In genomic region chr19:54206819-54207218, GRCm38 (mm10) we compare ENCODE assay signal across 23 mouse cellular contexts.
DNase-seq lines count a peak whose midpoint lies in the region; ATAC-seq and TF ChIP-seq lines count a peak whose summit lies in the region.
"Had no signal": no experiment of that assay in that cellular context is flagged by ENCODE, and none has a peak within 500 bp of the region (broad histone marks: within the 10 kb centered on the region; RNA-seq: fewer than 3 reads in every experiment).

No protein-coding gene starts in this region.

- H3K4me3 ChIP-seq in intestine, postnatal 0 days (ENCODE audit: low read depth, low read length): no peak overlapping the region
- H3K4me3 ChIP-seq in liver, embryonic 11.5 days (ENCODE audit: low read depth, low read length): no peak overlapping the region
- H3K4me3 ChIP-seq in liver, postnatal 0 days (ENCODE audit: low read depth, low read length): no peak overlapping the region
- no peak overlapping the region for H3K4me3 ChIP-seq in hindbrain, postnatal 0 days (ENCODE audit: low read length)
- no peak overlapping the region for H3K4me3 ChIP-seq in forebrain, embryonic 16.5 days (replicated peaks; ENCODE audit: low read length)
- H3K4me3 ChIP-seq: embryonic facial prominence, embryonic 15.5 days; heart, embryonic 12.5 days; hindbrain, embryonic 12.5 days; kidney, embryonic 15.5 days; midbrain, embryonic 13.5 days had no signal

- H3K9me3 ChIP-seq in intestine, postnatal 0 days (ENCODE audit: control insufficient read depth): no peaks in the 10 kb centered on the region
- H3K9me3 ChIP-seq in liver, embryonic 11.5 days (ENCODE audit: control insufficient read depth, low read length): no peaks in the 10 kb centered on the region
- no peaks in the 10 kb centered on the region for H3K9me3 ChIP-seq in liver, postnatal 0 days (ENCODE audit: low read length)
- no peaks in the 10 kb centered on the region for H3K9me3 ChIP-seq in hindbrain, postnatal 0 days (ENCODE audit: low read length)
- H3K9me3 ChIP-seq in forebrain, embryonic 16.5 days (ENCODE audit: control insufficient read depth, low read length): no peaks in the 10 kb centered on the region
- H3K9me3 ChIP-seq: embryonic facial prominence, embryonic 15.5 days; heart, embryonic 12.5 days; hindbrain, embryonic 12.5 days; kidney, embryonic 15.5 days; midbrain, embryonic 13.5 days had no signal

- TF ChIP-seq EP300 in liver, postnatal 0 days (IDR thresholded peaks at IDR 0.05; ENCODE audit: low read depth): no peak

- no peak overlapping the region for H3K27ac ChIP-seq in intestine, postnatal 0 days (ENCODE audit: low read depth, low read length)
- H3K27ac ChIP-seq in liver, embryonic 11.5 days (ENCODE audit: low read depth, low read length): no peak overlapping the region
- H3K27ac ChIP-seq in liver, postnatal 0 days (ENCODE audit: low read depth): peak overlapping the region; percentile 79
- no peak overlapping the region for H3K27ac ChIP-seq in hindbrain, postnatal 0 days
- H3K27ac ChIP-seq in forebrain, embryonic 16.5 days (ENCODE audit: low read length): no peak overlapping the region
- H3K27ac ChIP-seq: embryonic facial prominence, embryonic 15.5 days; hindbrain, embryonic 12.5 days; kidney, embryonic 15.5 days; midbrain, embryonic 13.5 days had no signal

- peak; percentile 84 for TF ChIP-seq CTCF in intestine, postnatal 0 days (IDR thresholded peaks at IDR 0.05; ENCODE audit: low read depth)
- peak; percentile 73 for TF ChIP-seq CTCF in liver, postnatal 0 days (IDR thresholded peaks at IDR 0.05; ENCODE audit: low read depth)
- no peak for TF ChIP-seq CTCF in hindbrain, postnatal 0 days (IDR thresholded peaks at IDR 0.05; ENCODE audit: low read depth)

- H3K4me2 ChIP-seq in intestine, postnatal 0 days (replicated peaks; ENCODE audit: low read depth): no peak overlapping the region
- no peak overlapping the region for H3K4me2 ChIP-seq in liver, embryonic 11.5 days
- H3K4me2 ChIP-seq in liver, postnatal 0 days (ENCODE audit: low read depth, low read length): no peak overlapping the region
- no peak overlapping the region for H3K4me2 ChIP-seq in hindbrain, postnatal 0 days (ENCODE audit: low read depth, low read length)
- H3K4me2 ChIP-seq in forebrain, embryonic 16.5 days (ENCODE audit: low read length): no peak overlapping the region
- H3K4me2 ChIP-seq: embryonic facial prominence, embryonic 15.5 days; heart, embryonic 12.5 days; hindbrain, embryonic 12.5 days; kidney, embryonic 15.5 days; midbrain, embryonic 13.5 days had no signal

- H3K36me3 ChIP-seq in intestine, postnatal 0 days (ENCODE audit: control insufficient read depth, insufficient read depth): no peaks in the 10 kb centered on the region
- H3K36me3 ChIP-seq in liver, embryonic 11.5 days (ENCODE audit: control insufficient read depth, insufficient read depth, low read length): no peaks in the 10 kb centered on the region
- no peaks in the 10 kb centered on the region for H3K36me3 ChIP-seq in liver, postnatal 0 days (replicated peaks; ENCODE audit: insufficient read depth, low read length)
- no peaks in the 10 kb centered on the region for H3K36me3 ChIP-seq in hindbrain, postnatal 0 days (ENCODE audit: insufficient read depth, low read length)
- no peaks in the 10 kb centered on the region for H3K36me3 ChIP-seq in forebrain, embryonic 16.5 days (ENCODE audit: control insufficient read depth, insufficient read depth)
- H3K36me3 ChIP-seq: embryonic facial prominence, embryonic 15.5 days; heart, embryonic 12.5 days; hindbrain, embryonic 12.5 days; kidney, embryonic 15.5 days; midbrain, embryonic 13.5 days had no signal

- WGBS in intestine, postnatal 0 days: 29% methylated on average over 6 of the region's 6 CpGs
- WGBS in liver, embryonic 11.5 days: 64% methylated on average over 6 of the region's 6 CpGs
- WGBS in liver, postnatal 0 days (ENCODE audit: insufficient replicate concordance): 42% methylated on average over 6 of the region's 6 CpGs
- 82% methylated on average over 6 of the region's 6 CpGs for WGBS in hindbrain, postnatal 0 days
- WGBS in forebrain, embryonic 16.5 days: 80% methylated on average over 6 of the region's 6 CpGs

- ATAC-seq in intestine, postnatal 0 days: peak; percentile 78
- peak; percentile 26; the same call in 1 of the 2 replicates for ATAC-seq in liver, embryonic 11.5 days (replicated peaks; ENCODE audit: low FRiP score)
- peak; percentile 94 for ATAC-seq in liver, postnatal 0 days
- no peak for ATAC-seq in hindbrain, postnatal 0 days
- no peak for ATAC-seq in forebrain, embryonic 16.5 days
- ATAC-seq: activated CD4-positive, CD25-positive, alpha-beta regulatory T cell, adult 4 months; forebrain, embryonic 14.5 days; inflammation-experienced regulatory T-cells, adult 6 months; midbrain, embryonic 13.5 days had no signal

- no peak overlapping the region for H3K9ac ChIP-seq in intestine, postnatal 0 days (ENCODE audit: low read depth, low read length)
- H3K9ac ChIP-seq in liver, embryonic 11.5 days (ENCODE audit: low read depth, low read length): no peak overlapping the region
- H3K9ac ChIP-seq in liver, postnatal 0 days (replicated peaks): no peak overlapping the region
- H3K9ac ChIP-seq in hindbrain, postnatal 0 days (replicated peaks; ENCODE audit: low read length): no peak overlapping the region
- no peak overlapping the region for H3K9ac ChIP-seq in forebrain, embryonic 16.5 days (replicated peaks; ENCODE audit: low read depth, low read length)
- H3K9ac ChIP-seq: embryonic facial prominence, embryonic 15.5 days; heart, embryonic 12.5 days; hindbrain, embryonic 12.5 days; kidney, embryonic 15.5 days; midbrain, embryonic 13.5 days had no signal

- H3K27me3 ChIP-seq in intestine, postnatal 0 days (replicated peaks; ENCODE audit: control insufficient read depth, insufficient read depth, low read length): no peaks in the 10 kb centered on the region
- H3K27me3 ChIP-seq in liver, embryonic 11.5 days (replicated peaks; ENCODE audit: control insufficient read depth, insufficient read depth, low read length): no peaks in the 10 kb centered on the region; the same call in 1 of the 2 replicates
- H3K27me3 ChIP-seq in liver, postnatal 0 days (ENCODE audit: insufficient read depth, low read length): no peaks in the 10 kb centered on the region
- H3K27me3 ChIP-seq in hindbrain, postnatal 0 days (ENCODE audit: insufficient read depth, low read length): no peaks in the 10 kb centered on the region
- H3K27me3 ChIP-seq in forebrain, embryonic 16.5 days (replicated peaks; ENCODE audit: control insufficient read depth, insufficient read depth, low read length): no peaks in the 10 kb centered on the region
- H3K27me3 ChIP-seq: embryonic facial prominence, embryonic 15.5 days; heart, embryonic 12.5 days; hindbrain, embryonic 12.5 days; kidney, embryonic 15.5 days; midbrain, embryonic 13.5 days had no signal

- DNase-seq in liver, embryonic 11.5 days (ENCODE audit: low spot score): no peak
- peak; percentile 49 for DNase-seq in liver, postnatal 0 days
- peak; percentile 15 for DNase-seq in yolk sac, embryonic 10.5 days (ENCODE audit: low spot score)
- DNase-seq in kidney, adult 11 months: no peak
- DNase-seq in hindbrain, postnatal 0 days (ENCODE audit: low spot score): no peak
- DNase-seq: adrenal gland, postnatal 10 days; cerebellum, adult 8-10 months; gastrocnemius, postnatal 10 days; heart, postnatal 10 days; kidney, postnatal 4 days; layer of hippocampus, adult 9-11 months; lung, postnatal 14 days; thymus, postnatal 25 days had no signal

- no peaks in the 10 kb centered on the region for H3K4me1 ChIP-seq in intestine, postnatal 0 days (replicated peaks; ENCODE audit: control insufficient read depth, insufficient read depth, low read length)
- H3K4me1 ChIP-seq in liver, embryonic 11.5 days (replicated peaks; ENCODE audit: control insufficient read depth, insufficient read depth, low read length): no peaks in the 10 kb centered on the region
- peaks cover 3% of the 10 kb centered on the region; the same call in 1 of the 2 replicates for H3K4me1 ChIP-seq in liver, postnatal 0 days (ENCODE audit: insufficient read depth)
- no peaks in the 10 kb centered on the region for H3K4me1 ChIP-seq in hindbrain, postnatal 0 days (ENCODE audit: insufficient read depth, low read length)
- H3K4me1 ChIP-seq in forebrain, embryonic 16.5 days (replicated peaks; ENCODE audit: control insufficient read depth, insufficient read depth, low read length): no peaks in the 10 kb centered on the region
- H3K4me1 ChIP-seq: embryonic facial prominence, embryonic 15.5 days; heart, embryonic 12.5 days; hindbrain, embryonic 12.5 days; kidney, embryonic 15.5 days; midbrain, embryonic 13.5 days had no signal

Comparison
In these comparisons a context has a peak if more than half of its experiments do, and no peak if none do; other contexts are left out.
1. DNase-seq: peak in liver, postnatal 0 days (single experiment) and yolk sac, embryonic 10.5 days (single experiment); none in liver, embryonic 11.5 days (single experiment), kidney, adult 11 months (single experiment) and hindbrain, postnatal 0 days (single experiment).
2. ATAC-seq: peak in intestine, postnatal 0 days (single experiment), liver, embryonic 11.5 days (single experiment) and liver, postnatal 0 days (single experiment); none in hindbrain, postnatal 0 days (single experiment) and forebrain, embryonic 16.5 days (single experiment).